ENCODE assay signal across 9 mouse cellular contexts in genomic region chr12:108613081-108613480, GRCm38 (mm10). TPM values are rescaled to one million over a fixed set of nuclear protein-coding genes. Genes with fewer than 3 reads are reported as not detected.
DNase-seq lines count a peak whose midpoint lies in the region; ATAC-seq lines count a peak whose summit lies in the region.
"Had no signal": no experiment of that assay in that cellular context is flagged by ENCODE, and none has a peak within 500 bp of the region (broad histone marks: within the 10 kb centered on the region; RNA-seq: fewer than 3 reads in every experiment).

No protein-coding gene starts in this region.

- no peak overlapping the region for H3K4me3 ChIP-seq in hindbrain, embryonic 11.5 days (ENCODE audit: low read depth, low read length)
- H3K4me3 ChIP-seq in hindbrain, embryonic 14.5 days (replicated peaks; ENCODE audit: low read length): no peak overlapping the region
- H3K4me3 ChIP-seq in embryonic facial prominence, embryonic 10.5 days: no peak overlapping the region
- no peak overlapping the region for H3K4me3 ChIP-seq in intestine, embryonic 15.5 days (replicated peaks)
- H3K4me3 ChIP-seq in liver, embryonic 11.5 days (ENCODE audit: low read depth, low read length): no peak overlapping the region
- H3K4me3 ChIP-seq: limb, embryonic 13.5 days had no signal

- H3K27ac ChIP-seq in hindbrain, embryonic 11.5 days (ENCODE audit: low read depth, low read length): no peak overlapping the region
- H3K27ac ChIP-seq in hindbrain, embryonic 14.5 days: no peak overlapping the region
- H3K27ac ChIP-seq in embryonic facial prominence, embryonic 10.5 days (replicated peaks): no peak overlapping the region
- no peak overlapping the region for H3K27ac ChIP-seq in intestine, embryonic 15.5 days
- no peak overlapping the region for H3K27ac ChIP-seq in liver, embryonic 11.5 days (ENCODE audit: low read depth, low read length)
- H3K27ac ChIP-seq: limb, embryonic 13.5 days had no signal

- WGBS in hindbrain, embryonic 11.5 days: 54% methylated on average over 3 of the region's 3 CpGs
- 41% methylated on average over 3 of the region's 3 CpGs for WGBS in hindbrain, embryonic 14.5 days
- 54% methylated on average over 3 of the region's 3 CpGs for WGBS in embryonic facial prominence, embryonic 10.5 days
- 32% methylated on average over 3 of the region's 3 CpGs for WGBS in intestine, embryonic 15.5 days
- 40% methylated on average over 3 of the region's 3 CpGs for WGBS in liver, embryonic 11.5 days

- peak; percentile 50 for DNase-seq in hindbrain, embryonic 11.5 days (ENCODE audit: low spot score)
- DNase-seq in hindbrain, embryonic 14.5 days (ENCODE audit: low spot score): no peak
- DNase-seq in adrenal gland, postnatal 25 days: peak; percentile 63
- peak; percentile 32 for DNase-seq in embryonic facial prominence, embryonic 10.5 days (ENCODE audit: low spot score)
- DNase-seq in liver, embryonic 11.5 days (ENCODE audit: low spot score): no peak
- DNase-seq in ovary, postnatal 36 days (ENCODE audit: low spot score): peak; percentile 60
- DNase-seq in thymus, postnatal 36 days: peak; percentile 80

- H3K36me3 ChIP-seq in hindbrain, embryonic 11.5 days (ENCODE audit: control insufficient read depth, insufficient read depth, low read length): no peaks in the 10 kb centered on the region
- peaks cover 8% of the 10 kb centered on the region; the same call in 1 of the 2 replicates for H3K36me3 ChIP-seq in hindbrain, embryonic 14.5 days (replicated peaks; ENCODE audit: control insufficient read depth, insufficient read depth)
- H3K36me3 ChIP-seq in embryonic facial prominence, embryonic 10.5 days (replicated peaks): peaks cover 16% of the 10 kb centered on the region
- H3K36me3 ChIP-seq in intestine, embryonic 15.5 days: no peaks in the 10 kb centered on the region
- H3K36me3 ChIP-seq in liver, embryonic 11.5 days (ENCODE audit: control insufficient read depth, insufficient read depth, low read length): no peaks in the 10 kb centered on the region

- H3K9me3 ChIP-seq in hindbrain, embryonic 11.5 days (ENCODE audit: control insufficient read depth, low read length): no peaks in the 10 kb centered on the region
- H3K9me3 ChIP-seq in hindbrain, embryonic 14.5 days (ENCODE audit: control insufficient read depth, low read length): no peaks in the 10 kb centered on the region
- no peaks in the 10 kb centered on the region for H3K9me3 ChIP-seq in embryonic facial prominence, embryonic 10.5 days
- no peaks in the 10 kb centered on the region for H3K9me3 ChIP-seq in intestine, embryonic 15.5 days
- no peaks in the 10 kb centered on the region for H3K9me3 ChIP-seq in liver, embryonic 11.5 days (ENCODE audit: control insufficient read depth, low read length)
- H3K9me3 ChIP-seq: limb, embryonic 13.5 days had no signal

- H3K4me1 ChIP-seq in hindbrain, embryonic 11.5 days (replicated peaks; ENCODE audit: control insufficient read depth, insufficient read depth, low read length): no peaks in the 10 kb centered on the region
- H3K4me1 ChIP-seq in hindbrain, embryonic 14.5 days (replicated peaks; ENCODE audit: control insufficient read depth, insufficient read depth, low read length): peaks cover 19% of the 10 kb centered on the region; the same call in 1 of the 2 replicates
- peaks cover 18% of the 10 kb centered on the region for H3K4me1 ChIP-seq in embryonic facial prominence, embryonic 10.5 days
- H3K4me1 ChIP-seq in intestine, embryonic 15.5 days (replicated peaks): 0 out of 2 replicates have a peak, but pooled peaks cover 2% of the 10 kb centered on the region
- peaks cover 6% of the 10 kb centered on the region; the same call in 1 of the 2 replicates for H3K4me1 ChIP-seq in liver, embryonic 11.5 days (replicated peaks; ENCODE audit: control insufficient read depth, insufficient read depth, low read length)

- ATAC-seq in hindbrain, embryonic 11.5 days (ENCODE audit: low FRiP score): no peak
- no peak for ATAC-seq in hindbrain, embryonic 14.5 days (ENCODE audit: low FRiP score)
- ATAC-seq in intestine, embryonic 15.5 days: peak; percentile 61; the same call in 1 of the 2 replicates
- ATAC-seq in liver, embryonic 11.5 days (replicated peaks; ENCODE audit: low FRiP score): peak; percentile 62

- no peak overlapping the region for H3K4me2 ChIP-seq in hindbrain, embryonic 11.5 days (replicated peaks; ENCODE audit: low read depth, low read length)
- H3K4me2 ChIP-seq in hindbrain, embryonic 14.5 days (replicated peaks): no peak overlapping the region
- no peak overlapping the region for H3K4me2 ChIP-seq in intestine, embryonic 15.5 days (replicated peaks)
- H3K4me2 ChIP-seq in liver, embryonic 11.5 days: no peak overlapping the region
- H3K4me2 ChIP-seq: limb, embryonic 13.5 days had no signal

- no peaks in the 10 kb centered on the region for H3K27me3 ChIP-seq in hindbrain, embryonic 11.5 days (ENCODE audit: control insufficient read depth, insufficient read depth, low read length)
- H3K27me3 ChIP-seq in hindbrain, embryonic 14.5 days (ENCODE audit: control insufficient read depth, insufficient read depth, low read length): no peaks in the 10 kb centered on the region
- no peaks in the 10 kb centered on the region for H3K27me3 ChIP-seq in embryonic facial prominence, embryonic 10.5 days (replicated peaks; ENCODE audit: low read depth, poor library complexity, severe bottlenecking)
- no peaks in the 10 kb centered on the region for H3K27me3 ChIP-seq in intestine, embryonic 15.5 days (replicated peaks)
- H3K27me3 ChIP-seq in liver, embryonic 11.5 days (replicated peaks; ENCODE audit: control insufficient read depth, insufficient read depth, low read length): no peaks in the 10 kb centered on the region
- H3K27me3 ChIP-seq: limb, embryonic 13.5 days had no signal

- H3K9ac ChIP-seq in hindbrain, embryonic 11.5 days (ENCODE audit: low read depth, low read length): no peak overlapping the region
- H3K9ac ChIP-seq in hindbrain, embryonic 14.5 days: no peak overlapping the region
- H3K9ac ChIP-seq in intestine, embryonic 15.5 days: no peak overlapping the region
- no peak overlapping the region for H3K9ac ChIP-seq in liver, embryonic 11.5 days (ENCODE audit: low read depth, low read length)
- H3K9ac ChIP-seq: limb, embryonic 13.5 days had no signal

RNA-seq across cellular contexts. Expression of gene Evl, which starts 58.6 kb away (rescaled TPM):
- 109 and 121 TPM in 2 replicates for polyA plus RNA-seq in hindbrain, embryonic 11.5 days (2014; fragmentation: Nextera tagmentation; extraction: Ambion mirVana)
- 243 and 270 TPM in 2 replicates for polyA plus RNA-seq in hindbrain, embryonic 14.5 days (2014; fragmentation: Nextera tagmentation; extraction: Ambion mirVana)
- 49.6 and 55.2 TPM in 2 replicates for total RNA-seq in adrenal gland, postnatal 25 days (2021)
- 58.3 and 60.2 TPM in 2 replicates for polyA plus RNA-seq in embryonic facial prominence, embryonic 10.5 days (2016; fragmentation: Nextera tagmentation; extraction: Ambion mirVana)
- 43.8 and 45.7 TPM in 2 replicates for polyA plus RNA-seq in intestine, embryonic 15.5 days (2015; fragmentation: Nextera tagmentation; extraction: Ambion mirVana)
- 27.3 and 29.7 TPM in 2 replicates for polyA plus RNA-seq in liver, embryonic 11.5 days (2014; fragmentation: Nextera tagmentation; extraction: Ambion mirVana)

Comparison
In these comparisons a context has a peak if more than half of its experiments do, and no peak if none do; other contexts are left out.
1. DNase-seq: peak in hindbrain, embryonic 11.5 days (single experiment), adrenal gland, postnatal 25 days (single experiment), embryonic facial prominence, embryonic 10.5 days (single experiment), ovary, postnatal 36 days (single experiment) and thymus, postnatal 36 days (2 of 2); none in hindbrain, embryonic 14.5 days (single experiment) and liver, embryonic 11.5 days (single experiment).
2. ATAC-seq: peak in intestine, embryonic 15.5 days (single experiment) and liver, embryonic 11.5 days (single experiment); none in hindbrain, embryonic 11.5 days (single experiment) and hindbrain, embryonic 14.5 days (single experiment).